Mouse (Mus musculus) ES-Bruce4 (cell line): ENCODE data around the gene Med19. TPM values are rescaled to one million over a fixed set of nuclear protein-coding genes. Genes with fewer than 3 reads are reported as not detected.

ENCODE experiments used
- H3K27ac ChIP-seq: 2 replicates; pipeline ENCODE4 v1.5.1; 2012; ENCODE audit warnings: low read length, inconsistent platforms; ENCODE audit not compliant: insufficient read depth
- H3K27me3 ChIP-seq: 2 replicates; pipeline ENCODE4 v1.6.1; 2012; ENCODE audit warnings: mild to moderate bottlenecking, low read length, inconsistent platforms; ENCODE audit not compliant: control insufficient read depth, poor library complexity, insufficient read depth, severe bottlenecking
- H3K36me3 ChIP-seq: 2 replicates; pipeline ENCODE4 v1.6.1; 2012; ENCODE audit warnings: inconsistent platforms, mild to moderate bottlenecking, low read length, moderate library complexity; ENCODE audit not compliant: control insufficient read depth, poor library complexity, insufficient read depth, severe bottlenecking
- H3K4me1 ChIP-seq: one replicate; pipeline ENCODE4 v1.8.1; 2011; ENCODE audit warnings: low read length; ENCODE audit not compliant: control insufficient read depth, insufficient read depth
- H3K4me3 ChIP-seq: 2 replicates; pipeline ENCODE4 v1.5.1; 2011; ENCODE audit warnings: low read depth, mild to moderate bottlenecking, low read length
- H3K9ac ChIP-seq: 2 replicates; pipeline ENCODE4 v1.6.1; 2012; ENCODE audit warnings: low read depth, mild to moderate bottlenecking, inconsistent platforms; ENCODE audit not compliant: poor library complexity, severe bottlenecking
- H3K9me3 ChIP-seq: replicated peaks from 2 replicates; pipeline ENCODE4 v1.6.1; 2012; ENCODE audit warnings: mild to moderate bottlenecking, low read length, inconsistent platforms; ENCODE audit not compliant: control insufficient read depth, poor library complexity, insufficient read depth, severe bottlenecking
- CTCF ChIP-seq: IDR thresholded peaks from one replicate; pipeline ENCODE4 v1.8.1; 2011; ENCODE audit warnings: low read depth, low read length
- EP300 ChIP-seq: IDR thresholded peaks from 2 replicates; pipeline ENCODE4 v1.6.1; 2011; ENCODE audit warnings: low read depth, low read length; ENCODE audit not compliant: insufficient read depth
- POLR2A ChIP-seq: IDR thresholded peaks from one replicate; pipeline ENCODE4 v1.8.1; 2011; ENCODE audit warnings: low read length; ENCODE audit not compliant: insufficient read depth
- polyA plus RNA-seq: library from polyadenylated mRNA; stranded (reverse); fragments of >200 nt; gene quantifications from 2 replicates; pipeline ENCODE4 v1.2.4, GENCODE M21; 2011; ENCODE audit warnings: low read depth; ENCODE audit not compliant: missing spikeins, insufficient read depth, insufficient read length

Gene Med19
- polyA plus RNA-seq, 1 experiment: 66.1 TPM

DNA sequence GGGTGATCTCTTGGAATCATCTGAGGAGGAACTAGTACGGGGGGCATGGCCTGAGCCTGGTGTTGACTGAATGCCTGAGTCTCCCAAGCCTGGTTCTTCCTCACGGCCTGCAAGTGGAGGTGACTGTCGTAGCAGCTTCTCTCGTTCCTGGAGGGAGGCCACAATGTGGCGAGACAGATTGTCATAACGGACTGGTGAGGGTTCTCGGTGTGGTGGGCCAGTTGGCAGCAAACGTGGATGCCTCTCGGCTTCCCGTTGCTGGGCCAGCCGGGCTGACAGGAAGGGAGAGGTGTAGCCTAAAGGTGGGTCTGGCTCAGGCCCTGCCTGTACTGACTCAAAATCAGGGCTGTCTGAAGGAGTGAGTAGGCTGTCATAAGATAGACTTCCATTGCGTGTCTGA, 11.8 kb downstream of the Med19 start:
- no peaks in the 10 kb centered on the region; the same call in 1 of the 2 replicates for H3K9me3 ChIP-seq
- no peak overlapping the region for H3K4me3 ChIP-seq
- H3K27ac ChIP-seq: no peak overlapping the region
- no peak for TF ChIP-seq POLR2A
- TF ChIP-seq EP300: no peak
- no peak for TF ChIP-seq CTCF
- H3K27me3 ChIP-seq: no peaks in the 10 kb centered on the region
- no peaks in the 10 kb centered on the region for H3K4me1 ChIP-seq
- no peak overlapping the region for H3K9ac ChIP-seq
- peaks cover 66% of the 10 kb centered on the region for H3K36me3 ChIP-seq

DNA sequence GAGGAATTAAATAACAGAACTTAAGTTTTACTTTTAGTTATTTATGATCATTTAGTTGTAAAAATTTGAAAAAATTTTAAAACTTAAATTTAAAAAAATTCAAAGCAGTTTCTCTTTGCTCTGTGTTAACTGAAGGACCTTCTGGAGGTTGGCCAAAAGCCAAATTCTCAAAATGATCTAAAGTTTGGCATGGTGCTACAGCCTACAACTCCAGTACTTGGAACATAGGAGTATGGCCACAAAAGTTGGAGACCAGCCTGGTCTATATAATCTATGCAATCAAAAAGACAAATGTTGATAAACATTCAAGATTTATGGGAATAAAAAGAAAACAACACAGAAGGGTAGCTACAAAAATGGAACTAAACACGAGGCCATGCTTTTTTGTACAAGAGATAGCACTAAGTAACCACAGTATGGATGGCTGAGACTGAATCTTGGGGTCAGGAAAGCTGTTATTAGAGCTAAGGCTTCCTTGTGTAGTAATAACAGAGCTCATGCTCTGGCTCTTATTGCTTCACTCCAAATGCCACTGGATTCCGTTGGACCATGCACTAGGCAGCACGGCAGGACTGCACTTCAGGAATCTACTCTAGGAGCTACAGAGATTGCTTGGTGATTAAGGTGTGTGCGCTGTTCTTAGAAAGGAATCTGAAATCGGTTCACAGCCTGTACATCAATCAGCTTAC, 16.9 kb downstream of the Med19 start:
- H3K4me3 ChIP-seq: no peak overlapping the region
- H3K9me3 ChIP-seq: no peaks in the 10 kb centered on the region
- H3K9ac ChIP-seq: no peak overlapping the region
- H3K36me3 ChIP-seq: peaks cover 33% of the 10 kb centered on the region
- TF ChIP-seq EP300 (no peak), CTCF (no peak), POLR2A (no peak)
- H3K4me1 ChIP-seq: no peaks in the 10 kb centered on the region
- no peaks in the 10 kb centered on the region for H3K27me3 ChIP-seq
- no peak overlapping the region for H3K27ac ChIP-seq

DNA sequence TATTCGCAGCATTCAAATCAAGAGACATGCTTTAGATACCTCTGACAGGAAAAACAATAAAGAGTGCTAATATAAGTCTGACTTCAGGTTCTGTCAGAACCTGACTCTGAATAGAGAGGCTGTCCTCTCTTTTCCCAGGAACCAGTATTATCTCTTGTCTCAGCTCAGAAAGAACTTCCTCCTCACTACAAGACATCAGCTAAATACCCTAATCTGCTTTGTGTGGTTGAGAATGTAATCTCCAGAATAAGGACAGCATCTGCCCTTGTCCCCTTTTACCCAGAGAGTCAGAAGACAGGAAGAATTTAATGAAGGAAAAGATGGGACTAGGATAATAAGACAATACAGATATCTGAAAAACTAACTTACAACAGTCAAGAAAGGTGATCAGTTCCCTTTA, 25.3 kb downstream of the Med19 start:
- H3K27ac ChIP-seq: no peak overlapping the region
- H3K27me3 ChIP-seq: no peaks in the 10 kb centered on the region
- TF ChIP-seq CTCF: no peak
- no peak for TF ChIP-seq POLR2A
- no peak for TF ChIP-seq EP300
- peaks cover 7% of the 10 kb centered on the region for H3K36me3 ChIP-seq
- no peaks in the 10 kb centered on the region for H3K4me1 ChIP-seq
- H3K9me3 ChIP-seq: no peaks in the 10 kb centered on the region
- no peak overlapping the region for H3K4me3 ChIP-seq
- H3K9ac ChIP-seq: no peak overlapping the region

DNA sequence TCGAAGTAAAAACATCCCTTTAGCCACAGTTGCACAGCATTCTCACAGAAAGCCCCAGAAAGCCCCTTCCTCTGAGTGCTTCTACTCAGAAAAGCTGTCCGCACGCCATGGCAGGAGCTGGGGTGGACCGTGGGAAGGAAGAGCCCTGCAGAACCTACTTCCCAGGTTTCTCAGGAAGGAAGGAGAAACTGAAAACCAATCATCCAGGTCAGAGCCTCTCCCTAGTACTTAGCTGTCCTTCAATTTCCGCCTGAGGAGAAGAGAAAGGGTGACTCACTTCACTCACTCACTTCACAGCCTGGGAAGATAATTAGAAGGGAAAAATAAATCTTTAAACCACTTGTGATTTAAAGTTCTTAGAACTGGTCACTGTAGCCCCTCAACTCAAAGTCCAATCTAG, 26.1 kb downstream of the Med19 start:
- Histone ChIP-seq H3K36me3 (peaks cover 13% of the 10 kb centered on the region), H3K9me3 (no peaks in the 10 kb centered on the region), H3K4me3 (no peak overlapping the region), H3K27me3 (no peaks in the 10 kb centered on the region), H3K4me1 (no peaks in the 10 kb centered on the region), H3K9ac (no peak overlapping the region), H3K27ac (0 out of 2 replicates have a peak overlapping the region, but pooled peaks have one; percentile 6)
- TF ChIP-seq POLR2A (no peak), EP300 (no peak), CTCF (no peak)

DNA sequence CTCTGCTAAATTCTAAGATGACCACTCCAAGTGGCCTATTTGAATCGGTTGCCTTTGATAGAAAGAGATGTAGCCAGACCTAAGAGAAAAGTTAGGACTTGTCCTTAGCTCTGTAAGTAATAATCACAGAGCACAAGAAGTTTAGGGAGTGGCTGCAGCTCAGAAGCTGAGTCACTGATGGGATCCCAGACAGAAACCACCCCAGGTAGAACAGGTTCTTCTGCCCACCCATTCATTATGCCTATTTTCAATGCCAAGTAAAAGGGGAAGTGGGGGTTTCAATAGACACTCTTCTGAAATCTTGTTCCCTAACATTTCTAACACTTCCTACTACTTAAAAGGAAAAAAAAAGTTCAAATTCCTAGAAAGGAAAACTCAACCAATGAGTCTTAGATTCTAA, 27.1 kb downstream of the Med19 start:
- H3K9ac ChIP-seq: no peak overlapping the region
- H3K27me3 ChIP-seq: no peaks in the 10 kb centered on the region
- TF ChIP-seq POLR2A: no peak
- no peak for TF ChIP-seq CTCF
- TF ChIP-seq EP300: no peak
- H3K9me3 ChIP-seq: no peaks in the 10 kb centered on the region
- H3K4me1 ChIP-seq: no peaks in the 10 kb centered on the region
- H3K36me3 ChIP-seq: peaks cover 21% of the 10 kb centered on the region
- H3K27ac ChIP-seq: peak overlapping the region; percentile 32; the same call in 1 of the 2 replicates
- H3K4me3 ChIP-seq: no peak overlapping the region

DNA sequence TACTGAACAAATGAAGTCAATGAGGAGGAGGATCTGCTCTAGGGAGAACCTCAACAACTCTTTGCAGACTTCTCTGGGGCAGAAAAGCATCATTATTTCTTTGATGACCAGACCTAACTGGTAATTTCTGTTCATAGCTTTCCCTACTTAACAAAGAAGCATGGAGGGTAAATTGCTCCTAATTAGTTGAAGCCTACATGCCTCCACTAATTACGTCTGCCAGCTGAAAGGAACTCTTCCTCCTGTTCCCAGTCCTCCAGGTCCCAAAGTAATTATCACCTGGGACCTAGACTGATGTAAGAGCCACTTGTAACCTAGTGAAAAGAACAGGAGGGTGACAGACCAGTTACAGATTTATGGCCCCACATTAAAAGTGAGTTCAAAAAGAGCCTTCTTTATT, 29.3 kb downstream of the Med19 start:
- no peaks in the 10 kb centered on the region for H3K4me1 ChIP-seq
- no peak overlapping the region for H3K9ac ChIP-seq
- TF ChIP-seq EP300 (no peak), CTCF (no peak), POLR2A (no peak)
- H3K4me3 ChIP-seq: no peak overlapping the region
- no peaks in the 10 kb centered on the region for H3K27me3 ChIP-seq
- no peak overlapping the region for H3K27ac ChIP-seq
- H3K36me3 ChIP-seq: peaks cover 28% of the 10 kb centered on the region
- H3K9me3 ChIP-seq: no peaks in the 10 kb centered on the region
